Mouse (Mus musculus): ENCODE results near the gene Il1b. TPM values are rescaled to one million over a fixed set of nuclear protein-coding genes. Genes with fewer than 3 reads are reported as not detected.

The Il1b gene
- polyA plus RNA-seq, 1 experiment, result 0.15 TPM

GRCm38 (mm10) chr2:129328238-129328637, 42.7 kb downstream of the Il1b start:
- DNase-seq, result no peak
- no peak overlapping the region for H3K4me3 ChIP-seq (replicated peaks; ENCODE audit: insufficient read depth, low read depth, low read length)
- no peak overlapping the region for H3K27ac ChIP-seq (ENCODE audit: insufficient read depth, low read length)
- 80% methylated on average over 4 of the region's 4 CpGs for WGBS
- no peaks in the 10 kb centered on the region for H3K4me1 ChIP-seq (ENCODE audit: control insufficient read depth, insufficient read depth, low read length)
- no peak for TF ChIP-seq CTCF (IDR thresholded peaks at IDR 0.05; ENCODE audit: borderline replicate concordance, insufficient read depth, low read depth, low read length)
- TF ChIP-seq POLR2A (IDR thresholded peaks at IDR 0.05; ENCODE audit: borderline replicate concordance, insufficient read depth, low read length), result no peak
- no peaks in the 10 kb centered on the region for H3K27me3 ChIP-seq (ENCODE audit: control insufficient read depth, insufficient read depth, low read length)

- Histone ChIP-seq H3K4me1 (ENCODE audit: control insufficient read depth, insufficient read depth, low read length) (no peaks in the 10 kb centered on the region), H3K27ac (ENCODE audit: insufficient read depth, low read length) (no peak overlapping the region), H3K27me3 (ENCODE audit: control insufficient read depth, insufficient read depth, low read length) (no peaks in the 10 kb centered on the region), H3K4me3 (replicated peaks; ENCODE audit: insufficient read depth, low read depth, low read length) (no peak overlapping the region)
- TF ChIP-seq CTCF (IDR thresholded peaks at IDR 0.05; ENCODE audit: borderline replicate concordance, insufficient read depth, low read depth, low read length), result no peak
- TF ChIP-seq POLR2A (IDR thresholded peaks at IDR 0.05; ENCODE audit: borderline replicate concordance, insufficient read depth, low read length), result no peak
- DNase-seq, result no peak
- 76% methylated on average over 3 of the region's 3 CpGs for WGBS
Observed at GRCm38 (mm10) chr2:129324216-129324615, 46.7 kb downstream of the Il1b start.

GRCm38 (mm10) chr2:129322117-129322635, 48.8 kb downstream of the Il1b start:
- H3K4me3 ChIP-seq (replicated peaks; ENCODE audit: insufficient read depth, low read depth, low read length), result no peak overlapping the region
- WGBS, result 57% methylated on average over 1 of the region's 1 CpGs
- no peaks in the 10 kb centered on the region; the same call in 1 of the 2 replicates for H3K27me3 ChIP-seq (ENCODE audit: control insufficient read depth, insufficient read depth, low read length)
- no peak overlapping the region for H3K27ac ChIP-seq (ENCODE audit: insufficient read depth, low read length)
- H3K4me1 ChIP-seq (ENCODE audit: control insufficient read depth, insufficient read depth, low read length), result no peaks in the 10 kb centered on the region
- DNase-seq, result no peak
- TF ChIP-seq POLR2A (IDR thresholded peaks at IDR 0.05; ENCODE audit: borderline replicate concordance, insufficient read depth, low read length), result no peak
- no peak for TF ChIP-seq CTCF (IDR thresholded peaks at IDR 0.05; ENCODE audit: borderline replicate concordance, insufficient read depth, low read depth, low read length)

- no peak for DNase-seq
- 79% methylated on average over 8 of the region's 8 CpGs for WGBS
- TF ChIP-seq CTCF (IDR thresholded peaks at IDR 0.05; ENCODE audit: borderline replicate concordance, insufficient read depth, low read depth, low read length) (no peak), POLR2A (IDR thresholded peaks at IDR 0.05; ENCODE audit: borderline replicate concordance, insufficient read depth, low read length) (no peak)
- Histone ChIP-seq H3K4me1 (ENCODE audit: control insufficient read depth, insufficient read depth, low read length) (no peaks in the 10 kb centered on the region), H3K4me3 (replicated peaks; ENCODE audit: insufficient read depth, low read depth, low read length) (no peak overlapping the region), H3K27ac (ENCODE audit: insufficient read depth, low read length) (no peak overlapping the region), H3K27me3 (ENCODE audit: control insufficient read depth, insufficient read depth, low read length) (no peaks in the 10 kb centered on the region; the same call in 1 of the 2 replicates)
Observed at GRCm38 (mm10) chr2:129320033-129320605, 50.8 kb downstream of the Il1b start.

GRCm38 (mm10) chr2:129315831-129316230, 55.1 kb downstream of the Il1b start:
- Histone ChIP-seq H3K27ac (ENCODE audit: insufficient read depth, low read length) (no peak overlapping the region), H3K27me3 (ENCODE audit: control insufficient read depth, insufficient read depth, low read length) (no peaks in the 10 kb centered on the region; the same call in 1 of the 2 replicates), H3K4me1 (ENCODE audit: control insufficient read depth, insufficient read depth, low read length) (no peaks in the 10 kb centered on the region), H3K4me3 (replicated peaks; ENCODE audit: insufficient read depth, low read depth, low read length) (no peak overlapping the region)
- TF ChIP-seq CTCF (IDR thresholded peaks at IDR 0.05; ENCODE audit: borderline replicate concordance, insufficient read depth, low read depth, low read length), result no peak
- TF ChIP-seq POLR2A (IDR thresholded peaks at IDR 0.05; ENCODE audit: borderline replicate concordance, insufficient read depth, low read length), result no peak
- WGBS, result 57% methylated on average over 4 of the region's 4 CpGs
- DNase-seq, result no peak

- H3K27ac ChIP-seq (ENCODE audit: insufficient read depth, low read length), result no peak overlapping the region
Observed at GRCm38 (mm10) chr2:129314880-129315279, 56.1 kb downstream of the Il1b start.

More at GRCm38 (mm10) chr2:129314880-129315279, 56.1 kb downstream of the Il1b start:
- DNase-seq, result no peak
- TF ChIP-seq POLR2A (IDR thresholded peaks at IDR 0.05; ENCODE audit: borderline replicate concordance, insufficient read depth, low read length) (no peak), CTCF (IDR thresholded peaks at IDR 0.05; ENCODE audit: borderline replicate concordance, insufficient read depth, low read depth, low read length) (no peak)
- no peaks in the 10 kb centered on the region for H3K4me1 ChIP-seq (ENCODE audit: control insufficient read depth, insufficient read depth, low read length)
- no peaks in the 10 kb centered on the region; the same call in 1 of the 2 replicates for H3K27me3 ChIP-seq (ENCODE audit: control insufficient read depth, insufficient read depth, low read length)
- H3K4me3 ChIP-seq (replicated peaks; ENCODE audit: insufficient read depth, low read depth, low read length), result no peak overlapping the region
- WGBS, result 76% methylated on average over 6 of the region's 6 CpGs

Other genes starting within 250 kb of the Il1b start
- gene Chchd5, start 241.4 kb downstream of the Il1b start, polyA plus RNA-seq (2012; rRNA removed), result 25.7 and 27.1 TPM in 2 replicates
- 157 and 159 TPM in 2 replicates for gene Slc20a1, start 172.4 kb downstream of the Il1b start, polyA plus RNA-seq (2012; rRNA removed)
- gene Ckap2l, start 73.9 kb downstream of the Il1b start, polyA plus RNA-seq (2012; rRNA removed), result 0.18 and 0.30 TPM in 2 replicates
- gene Il1a, start 61.2 kb downstream of the Il1b start, polyA plus RNA-seq (2012; rRNA removed), result 0.16 and 0.30 TPM in 2 replicates
- gene F830045P16Rik, start 165.5 kb upstream of the Il1b start, polyA plus RNA-seq (2012; rRNA removed), result 0.13 and 0.15 TPM in 2 replicates
- 235 and 254 TPM in 2 replicates for gene Sirpa, start 221.7 kb upstream of the Il1b start, polyA plus RNA-seq (2012; rRNA removed)